Mouse (Mus musculus) lung, postnatal 0 days (tissue): Measurements from ENCODE around the gene Rgs3.

Experiments used
- CTCF ChIP-seq: IDR thresholded peaks from 2 replicates; pipeline ENCODE4 v1.5.1; 2016; ENCODE audit warnings: antibody characterized with exemption, mild to moderate bottlenecking
- EP300 ChIP-seq: IDR thresholded peaks from 2 replicates; pipeline ENCODE4 v1.6.1; 2016; ENCODE audit warnings: antibody characterized with exemption, mild to moderate bottlenecking, control low read depth

- TF ChIP-seq CTCF (no peak), EP300 (no peak)
Observed at GRCm38 (mm10) chr4:62649536-62650230, 90.0 kb downstream of the Rgs3 start.
